Mouse (Mus musculus): ENCODE results near the gene Fn1.

DNA sequence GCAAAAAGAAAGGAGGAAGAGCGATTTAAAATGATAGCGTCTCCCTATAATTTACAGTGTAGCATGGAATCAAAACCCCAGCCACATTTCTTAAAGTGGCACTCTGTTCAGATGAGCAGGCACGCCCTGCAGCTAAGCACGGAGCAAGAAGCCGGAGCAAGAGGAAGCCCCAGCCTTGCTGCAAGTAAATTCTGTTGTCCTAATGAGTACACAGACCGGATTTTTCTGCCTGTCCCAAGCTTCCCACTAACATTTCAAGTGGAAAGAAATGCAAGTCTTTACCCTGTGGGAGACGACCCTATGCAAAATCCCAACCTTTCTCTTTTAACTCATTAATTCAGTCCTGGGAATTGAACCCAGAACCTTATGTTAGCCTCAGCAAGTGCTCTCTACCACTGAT, 4.8 kb downstream of the Fn1 start:
- no peak for TF ChIP-seq CTCF (IDR thresholded peaks at IDR 0.05; ENCODE audit: extremely low read depth, insufficient read depth, insufficient read length, insufficient replicate concordance)
- TF ChIP-seq POLR2A (IDR thresholded peaks at IDR 0.05; ENCODE audit: low read depth, low read length) = no peak

Measured in spleen, adult 2 months (tissue).